Mouse (Mus musculus): ENCODE data around the gene Olfr649.

The Olfr649 gene

GRCm38 (mm10) chr7:104195885-104196284, at the start of gene Olfr649:
Gene Olfr649 (minus strand): TSS chr7:104195985.
- no peak for DNase-seq

- DNase-seq, result peak; percentile 18
Observed at GRCm38 (mm10) chr7:104244287-104245181, 48.7 kb upstream of the Olfr649 start, which contains the start of gene Trim34a. Gene Trim34a (plus strand): TSS chr7:104244457.

- no peak for DNase-seq
Observed at GRCm38 (mm10) chr7:104243616-104244015, 47.8 kb upstream of the Olfr649 start.

- DNase-seq, result no peak
Observed at GRCm38 (mm10) chr7:104240857-104241256, 45.1 kb upstream of the Olfr649 start.

GRCm38 (mm10) chr7:104231203-104231602, 35.4 kb upstream of the Olfr649 start:
- no peak for DNase-seq

GRCm38 (mm10) chr7:104218701-104219569, 23.1 kb upstream of the Olfr649 start, which contains the start of gene Trim6:
Gene Trim6 (plus strand): TSS chr7:104218793.
- DNase-seq, result no peak

GRCm38 (mm10) chr7:104217881-104218280, 22.1 kb upstream of the Olfr649 start:
- DNase-seq, result no peak

- no peak for DNase-seq
Observed at GRCm38 (mm10) chr7:104216011-104216535, 20.3 kb upstream of the Olfr649 start.

- no peak for DNase-seq
Observed at GRCm38 (mm10) chr7:104206197-104206596, 10.4 kb upstream of the Olfr649 start.

GRCm38 (mm10) chr7:104199822-104200221, 4.0 kb upstream of the Olfr649 start:
- peak; percentile 14 for DNase-seq

GRCm38 (mm10) chr7:104191275-104191674, 4.5 kb downstream of the Olfr649 start:
- no peak for DNase-seq

- DNase-seq, result no peak
Observed at GRCm38 (mm10) chr7:104183292-104183691, 12.5 kb downstream of the Olfr649 start, which contains the start of gene Olfr648. Gene Olfr648 (minus strand): TSS chr7:104183392.

- DNase-seq, result no peak
Observed at GRCm38 (mm10) chr7:104179074-104179473, 16.7 kb downstream of the Olfr649 start.

- no peak for DNase-seq
Observed at GRCm38 (mm10) chr7:104178422-104179054, 17.2 kb downstream of the Olfr649 start.

- DNase-seq, result no peak
Observed at GRCm38 (mm10) chr7:104175085-104175484, 20.7 kb downstream of the Olfr649 start.

- DNase-seq, result no peak
Observed at GRCm38 (mm10) chr7:104169634-104170204, 26.1 kb downstream of the Olfr649 start.

- no peak for DNase-seq
Observed at GRCm38 (mm10) chr7:104167105-104167504, 28.7 kb downstream of the Olfr649 start.

GRCm38 (mm10) chr7:104150456-104150855, 45.3 kb downstream of the Olfr649 start, which contains the start of gene Ubqlnl:
Gene Ubqlnl (minus strand): TSS chr7:104150556.
- DNase-seq, result no peak

- no peak for DNase-seq
Observed at GRCm38 (mm10) chr7:104143179-104143578, 52.6 kb downstream of the Olfr649 start, which contains the start of gene Ubqln3. Gene Ubqln3 (minus strand): TSS chr7:104143279.

Measured in layer of hippocampus, adult 9-11 months (tissue).